Mouse (Mus musculus) small intestine, adult 2 months (tissue): ENCODE measurements around the gene Fbxo10.

Experiments
- CTCF ChIP-seq: fragments of 200-500 bp; IDR thresholded peaks from 2 replicates; pipeline ENCODE4 v1.5.1; 2012; ENCODE audit warnings: low read depth, mild to moderate bottlenecking, control low read depth, inconsistent platforms, low read length, moderate library complexity, mixed read lengths; ENCODE audit not compliant: insufficient replicate concordance, insufficient read length; ENCODE audit errors: extremely low read depth
- POLR2A ChIP-seq: fragments of 200-500 bp; IDR thresholded peaks from 2 replicates; pipeline ENCODE4 v1.6.1; 2012; ENCODE audit warnings: low read depth, mild to moderate bottlenecking, control low read depth, inconsistent platforms, low read length, moderate library complexity

GRCm38 (mm10) chr4:45064577-45064976, 19.8 kb downstream of the Fbxo10 start:
- TF ChIP-seq CTCF (no peak), POLR2A (no peak)
